Mouse (Mus musculus): ENCODE data around the gene Fndc3b. TPM values are rescaled to one million over a fixed set of nuclear protein-coding genes. Genes with fewer than 3 reads are reported as not detected.

Fndc3b gene
- polyA plus RNA-seq, 1 experiment from 2014 or later, result 8.2 TPM

DNA sequence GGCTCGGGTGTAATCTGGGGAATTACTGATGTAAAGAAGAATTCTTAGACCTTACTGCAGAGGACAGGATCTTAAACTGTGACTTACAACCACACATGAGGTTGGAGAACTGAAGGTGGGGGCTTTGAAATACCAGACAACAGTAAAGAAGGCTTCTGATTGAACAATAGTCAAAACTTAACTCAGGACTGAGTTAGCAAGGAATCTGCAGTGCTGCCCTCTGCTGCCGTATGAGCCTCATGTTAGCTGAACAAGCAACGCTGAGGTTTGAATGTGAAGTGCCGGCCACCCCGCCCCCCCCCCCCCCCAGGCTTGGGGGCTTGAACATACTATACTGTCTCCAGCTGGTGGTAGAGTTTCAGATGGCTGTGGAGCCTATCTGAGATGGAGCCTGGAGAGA lies 194.6 kb downstream of the Fndc3b start:
- no peaks in the 10 kb centered on the region for H3K27me3 ChIP-seq (ENCODE audit: control insufficient read depth, insufficient read depth, low read depth, low read length)
- H3K4me2 ChIP-seq (ENCODE audit: low read length), result no peak overlapping the region
- ATAC-seq, result no peak
- H3K27ac ChIP-seq (ENCODE audit: low read length), result no peak overlapping the region
- no peak overlapping the region for H3K4me3 ChIP-seq (ENCODE audit: low read depth, low read length)
- WGBS, result 49% methylated on average over 5 of the region's 5 CpGs
- H3K4me1 ChIP-seq (ENCODE audit: control insufficient read depth, insufficient read depth, low read length), result no peaks in the 10 kb centered on the region
- no peaks in the 10 kb centered on the region for H3K36me3 ChIP-seq (ENCODE audit: control insufficient read depth, insufficient read depth, low read length)
- no peaks in the 10 kb centered on the region for H3K9me3 ChIP-seq (replicated peaks; ENCODE audit: control insufficient read depth, low read length, poor library complexity, severe bottlenecking)
- no peak overlapping the region for H3K9ac ChIP-seq (ENCODE audit: low read depth, low read length)

DNA sequence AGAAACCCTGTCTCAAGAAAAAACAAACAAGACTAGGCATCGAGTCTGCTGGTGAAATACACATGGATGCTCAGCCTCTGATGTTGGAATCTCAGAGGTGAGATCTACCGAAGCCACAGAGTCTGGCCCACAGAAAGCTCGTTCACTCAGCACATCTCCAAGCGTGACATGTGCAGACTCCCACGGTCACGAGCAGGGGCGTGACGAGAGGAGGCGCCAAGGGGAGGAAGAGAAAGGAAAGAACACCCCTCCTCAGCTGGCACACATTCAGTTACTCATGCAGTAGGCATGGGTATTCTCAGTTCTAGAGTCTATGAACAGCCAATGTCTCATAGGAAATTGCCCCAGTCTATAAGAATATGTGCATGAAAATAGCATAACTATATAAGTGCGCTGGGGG lies 199.3 kb downstream of the Fndc3b start:
- WGBS, result 81% methylated on average over 10 of the region's 10 CpGs
- no peaks in the 10 kb centered on the region for H3K9me3 ChIP-seq (replicated peaks; ENCODE audit: control insufficient read depth, low read length, poor library complexity, severe bottlenecking)

DNA sequence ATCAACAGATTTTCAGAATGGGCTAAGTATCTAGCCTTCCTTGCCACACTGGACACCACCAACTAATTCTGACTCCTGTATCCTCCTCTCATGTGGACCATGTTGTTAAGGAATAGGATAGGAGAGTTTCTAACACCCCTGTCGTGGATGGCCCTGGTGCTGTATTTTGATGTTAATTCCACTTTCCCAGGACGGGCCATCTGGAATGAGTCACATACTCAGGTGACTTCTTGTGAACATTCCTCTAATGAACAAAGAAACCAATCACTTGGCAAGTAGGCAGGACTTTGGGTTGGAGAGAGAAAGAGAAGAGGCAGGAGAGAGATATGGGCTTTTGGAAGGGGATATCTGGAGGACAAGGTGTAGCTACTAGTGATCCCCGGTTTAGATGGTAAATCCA lies 204.2 kb downstream of the Fndc3b start:
- H3K4me1 ChIP-seq (ENCODE audit: control insufficient read depth, insufficient read depth, low read length), result no peaks in the 10 kb centered on the region
- H3K27ac ChIP-seq (ENCODE audit: low read length), result no peak overlapping the region
- no peak overlapping the region for H3K4me2 ChIP-seq (ENCODE audit: low read length)
- no peak overlapping the region for H3K4me3 ChIP-seq (ENCODE audit: low read depth, low read length)
- H3K36me3 ChIP-seq (ENCODE audit: control insufficient read depth, insufficient read depth, low read length), result no peaks in the 10 kb centered on the region
- no peaks in the 10 kb centered on the region for H3K27me3 ChIP-seq (ENCODE audit: control insufficient read depth, insufficient read depth, low read depth, low read length)
- H3K9me3 ChIP-seq (replicated peaks; ENCODE audit: control insufficient read depth, low read length, poor library complexity, severe bottlenecking), result no peaks in the 10 kb centered on the region
- ATAC-seq, result no peak
- 94% methylated on average over 3 of the region's 3 CpGs for WGBS
- no peak overlapping the region for H3K9ac ChIP-seq (ENCODE audit: low read depth, low read length)

More for the DNA sequence above, 199.3 kb downstream of the Fndc3b start:
- Histone ChIP-seq H3K36me3 (ENCODE audit: control insufficient read depth, insufficient read depth, low read length) (no peaks in the 10 kb centered on the region), H3K4me1 (ENCODE audit: control insufficient read depth, insufficient read depth, low read length) (no peaks in the 10 kb centered on the region), H3K4me2 (ENCODE audit: low read length) (no peak overlapping the region), H3K9ac (ENCODE audit: low read depth, low read length) (no peak overlapping the region), H3K4me3 (ENCODE audit: low read depth, low read length) (no peak overlapping the region), H3K27me3 (ENCODE audit: control insufficient read depth, insufficient read depth, low read depth, low read length) (no peaks in the 10 kb centered on the region), H3K27ac (ENCODE audit: low read length) (no peak overlapping the region)
- no peak for ATAC-seq

DNA sequence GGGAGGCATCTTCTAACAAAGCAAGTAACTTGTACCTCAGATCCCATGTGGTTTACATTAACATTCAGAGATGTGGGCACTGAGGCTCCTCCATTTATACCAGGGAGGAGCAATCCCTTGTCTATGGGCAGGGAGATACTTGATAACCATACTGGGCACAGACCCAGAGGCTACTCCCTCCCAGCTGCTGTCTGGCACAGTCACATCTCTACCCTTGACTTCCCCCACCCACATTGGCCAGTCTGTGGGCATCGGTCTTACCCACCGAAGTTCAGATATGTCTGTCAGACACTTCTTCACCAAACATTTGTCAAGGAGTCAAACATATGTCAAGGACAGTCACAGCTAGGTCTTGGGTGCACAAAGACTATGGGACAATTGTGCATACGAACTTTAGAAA lies 205.5 kb downstream of the Fndc3b start:
- H3K9ac ChIP-seq (ENCODE audit: low read depth, low read length), result no peak overlapping the region
- no peak for ATAC-seq
- 94% methylated on average over 3 of the region's 3 CpGs for WGBS
- H3K4me3 ChIP-seq (ENCODE audit: low read depth, low read length), result no peak overlapping the region
- H3K36me3 ChIP-seq (ENCODE audit: control insufficient read depth, insufficient read depth, low read length), result no peaks in the 10 kb centered on the region
- H3K4me1 ChIP-seq (ENCODE audit: control insufficient read depth, insufficient read depth, low read length), result no peaks in the 10 kb centered on the region
- no peaks in the 10 kb centered on the region for H3K27me3 ChIP-seq (ENCODE audit: control insufficient read depth, insufficient read depth, low read depth, low read length)
- H3K27ac ChIP-seq (ENCODE audit: low read length), result no peak overlapping the region
- no peak overlapping the region for H3K4me2 ChIP-seq (ENCODE audit: low read length)
- H3K9me3 ChIP-seq (replicated peaks; ENCODE audit: control insufficient read depth, low read length, poor library complexity, severe bottlenecking), result no peaks in the 10 kb centered on the region

DNA sequence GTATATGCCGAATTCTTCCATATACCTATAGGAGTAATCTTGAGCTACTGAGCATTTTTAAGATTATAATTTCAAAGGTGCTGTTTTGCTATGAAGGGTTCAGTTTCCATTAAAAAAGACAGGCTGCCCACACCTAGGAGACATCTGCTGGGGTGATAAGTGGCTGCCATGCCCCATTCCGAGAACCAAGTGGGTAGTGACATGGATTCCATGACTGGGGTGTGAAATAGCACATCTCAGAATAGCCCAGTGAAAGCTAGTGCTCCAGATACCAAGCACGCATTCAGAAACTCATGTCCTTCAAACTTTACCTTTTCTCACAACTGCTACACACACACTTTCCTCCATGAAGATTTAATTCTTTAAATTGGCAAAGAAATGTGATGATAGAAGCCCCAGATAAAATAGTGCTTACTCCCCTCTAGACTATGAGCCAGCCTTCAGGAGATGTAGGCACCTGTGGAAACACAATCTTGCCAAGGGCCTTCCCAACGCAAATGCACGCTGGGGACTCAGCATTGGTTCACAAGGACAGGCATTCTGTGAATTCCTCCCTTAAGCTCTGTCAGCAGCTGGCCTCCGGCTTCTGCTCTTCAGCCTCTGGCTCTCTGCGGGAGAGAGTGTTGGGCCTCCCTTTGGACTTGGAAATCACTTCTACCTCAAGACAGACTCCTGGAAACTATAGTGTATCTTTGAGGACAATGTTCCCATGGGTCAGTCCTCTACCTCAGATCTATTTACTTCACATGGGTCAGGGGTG lies 207.6 kb downstream of the Fndc3b start:
- Histone ChIP-seq H3K36me3 (ENCODE audit: control insufficient read depth, insufficient read depth, low read length) (0 out of 2 replicates have a peak, but pooled peaks cover 5% of the 10 kb centered on the region), H3K27me3 (ENCODE audit: control insufficient read depth, insufficient read depth, low read depth, low read length) (no peaks in the 10 kb centered on the region), H3K9me3 (replicated peaks; ENCODE audit: control insufficient read depth, low read length, poor library complexity, severe bottlenecking) (peaks cover 6% of the 10 kb centered on the region; the same call in 1 of the 2 replicates), H3K4me2 (ENCODE audit: low read length) (no peak overlapping the region), H3K27ac (ENCODE audit: low read length) (no peak overlapping the region), H3K4me1 (ENCODE audit: control insufficient read depth, insufficient read depth, low read length) (no peaks in the 10 kb centered on the region), H3K4me3 (ENCODE audit: low read depth, low read length) (no peak overlapping the region), H3K9ac (ENCODE audit: low read depth, low read length) (no peak overlapping the region)
- WGBS, result 92% methylated on average over 7 of the region's 7 CpGs
- ATAC-seq, result no peak

DNA sequence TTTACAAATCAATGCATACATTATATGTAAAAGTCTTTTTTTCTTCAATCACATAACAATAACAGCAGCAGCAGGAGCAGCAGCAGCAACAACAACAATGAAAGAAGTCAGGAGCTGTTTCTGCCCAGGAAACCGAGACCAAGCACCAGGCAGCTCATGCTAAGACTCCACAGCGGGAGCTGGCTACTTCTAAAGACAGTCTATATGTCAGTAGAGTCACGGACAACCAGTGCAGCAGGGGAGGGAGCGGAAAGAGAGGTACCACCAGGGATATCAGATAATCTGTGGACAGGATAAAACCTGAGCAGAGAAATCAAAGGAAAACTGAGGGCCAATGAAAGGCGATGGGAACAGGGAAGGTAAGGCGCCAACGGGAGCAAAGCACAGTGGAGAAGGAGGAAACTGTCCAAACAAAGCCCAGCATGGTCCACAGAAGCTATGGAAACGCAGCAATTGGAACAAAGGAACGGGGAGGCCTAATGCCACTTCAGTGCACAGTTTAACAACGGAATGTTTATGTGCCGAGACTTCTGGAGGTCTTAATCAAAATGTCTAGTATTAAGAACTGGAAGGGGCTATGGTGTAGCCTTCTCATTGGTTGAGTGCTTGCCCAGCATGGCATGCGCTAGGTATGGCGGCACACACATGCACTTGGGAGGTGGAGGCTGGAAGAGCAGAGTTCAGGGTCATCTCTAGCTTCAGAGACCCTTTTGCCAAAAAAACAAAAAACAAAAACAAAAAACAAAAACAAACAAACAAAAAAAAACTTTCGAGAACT lies 215.6 kb downstream of the Fndc3b start:
- no peaks in the 10 kb centered on the region for H3K27me3 ChIP-seq (ENCODE audit: control insufficient read depth, insufficient read depth, low read depth, low read length)
- peaks cover 6% of the 10 kb centered on the region; the same call in 1 of the 2 replicates for H3K9me3 ChIP-seq (replicated peaks; ENCODE audit: control insufficient read depth, low read length, poor library complexity, severe bottlenecking)
- H3K36me3 ChIP-seq (ENCODE audit: control insufficient read depth, insufficient read depth, low read length), result 0 out of 2 replicates have a peak, but pooled peaks cover 5% of the 10 kb centered on the region
- H3K27ac ChIP-seq (ENCODE audit: low read length), result peak overlapping the region; percentile 19; the same call in 1 of the 2 replicates
- 26% methylated on average over 14 of the region's 14 CpGs for WGBS
- 0 out of 2 replicates have a peak overlapping the region, but pooled peaks have one; percentile 6 for H3K4me2 ChIP-seq (ENCODE audit: low read length)
- no peak overlapping the region for H3K4me3 ChIP-seq (ENCODE audit: low read depth, low read length)
- no peaks in the 10 kb centered on the region; the same call in 1 of the 2 replicates for H3K4me1 ChIP-seq (ENCODE audit: control insufficient read depth, insufficient read depth, low read length)
- ATAC-seq, result peak; percentile 44; the same call in 1 of the 2 replicates
- H3K9ac ChIP-seq (ENCODE audit: low read depth, low read length), result no peak overlapping the region

DNA sequence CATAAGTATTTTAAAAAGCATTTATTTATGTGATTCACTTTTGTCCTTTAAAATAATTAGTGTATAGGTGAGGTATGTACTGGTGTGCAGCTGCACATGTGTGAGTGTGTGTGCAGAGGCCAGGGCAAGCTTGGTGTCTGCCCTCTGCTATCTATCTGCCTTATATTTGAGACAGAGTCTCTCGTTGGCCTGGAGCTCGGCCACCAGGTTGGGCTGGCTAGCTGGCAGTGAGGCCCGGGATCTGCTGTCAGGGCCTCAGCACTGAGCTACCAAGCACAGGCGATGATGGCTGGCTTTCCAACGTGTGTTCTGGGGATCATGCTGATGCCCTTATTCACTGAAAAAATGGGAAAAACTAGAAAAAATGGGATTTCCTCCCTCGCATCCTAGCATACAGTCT lies 216.4 kb downstream of the Fndc3b start:
- ATAC-seq, result no peak
- H3K4me3 ChIP-seq (ENCODE audit: low read depth, low read length), result no peak overlapping the region

DNA sequence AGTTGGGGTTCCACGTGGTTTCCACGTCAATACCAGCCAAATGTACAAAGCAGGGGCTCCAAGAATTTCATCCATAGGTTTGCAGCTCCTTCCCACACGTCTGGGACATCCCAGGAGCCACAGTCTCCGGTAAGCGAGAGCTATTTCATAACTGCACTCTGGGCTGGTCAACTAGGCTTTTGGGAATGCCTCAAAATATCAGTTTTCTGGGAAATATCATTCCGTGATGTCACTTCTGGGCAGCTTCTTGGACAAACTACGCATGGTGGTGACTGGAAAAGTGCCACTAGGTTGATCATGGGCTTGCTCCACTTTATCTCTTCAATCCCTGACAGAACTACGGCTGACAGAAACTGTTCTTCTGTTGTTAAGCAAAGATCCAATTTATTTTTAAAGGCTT lies 217.0 kb downstream of the Fndc3b start:
- Histone ChIP-seq H3K36me3 (ENCODE audit: control insufficient read depth, insufficient read depth, low read length) (0 out of 2 replicates have a peak, but pooled peaks cover 2% of the 10 kb centered on the region), H3K4me1 (ENCODE audit: control insufficient read depth, insufficient read depth, low read length) (no peaks in the 10 kb centered on the region; the same call in 1 of the 2 replicates), H3K4me2 (ENCODE audit: low read length) (no peak overlapping the region), H3K9me3 (replicated peaks; ENCODE audit: control insufficient read depth, low read length, poor library complexity, severe bottlenecking) (no peaks in the 10 kb centered on the region), H3K27me3 (ENCODE audit: control insufficient read depth, insufficient read depth, low read depth, low read length) (no peaks in the 10 kb centered on the region), H3K4me3 (ENCODE audit: low read depth, low read length) (no peak overlapping the region), H3K27ac (ENCODE audit: low read length) (no peak overlapping the region), H3K9ac (ENCODE audit: low read depth, low read length) (no peak overlapping the region)
- WGBS, result 94% methylated on average over 8 of the region's 8 CpGs
- ATAC-seq, result no peak

More for the DNA sequence above, 216.4 kb downstream of the Fndc3b start:
- Histone ChIP-seq H3K9me3 (replicated peaks; ENCODE audit: control insufficient read depth, low read length, poor library complexity, severe bottlenecking) (0 out of 2 replicates have a peak, but pooled peaks cover 1% of the 10 kb centered on the region), H3K4me1 (ENCODE audit: control insufficient read depth, insufficient read depth, low read length) (no peaks in the 10 kb centered on the region; the same call in 1 of the 2 replicates), H3K27ac (ENCODE audit: low read length) (no peak overlapping the region), H3K9ac (ENCODE audit: low read depth, low read length) (no peak overlapping the region), H3K27me3 (ENCODE audit: control insufficient read depth, insufficient read depth, low read depth, low read length) (no peaks in the 10 kb centered on the region), H3K4me2 (ENCODE audit: low read length) (no peak overlapping the region), H3K36me3 (ENCODE audit: control insufficient read depth, insufficient read depth, low read length) (0 out of 2 replicates have a peak, but pooled peaks cover 2% of the 10 kb centered on the region)
- WGBS, result 64% methylated on average over 6 of the region's 6 CpGs

DNA sequence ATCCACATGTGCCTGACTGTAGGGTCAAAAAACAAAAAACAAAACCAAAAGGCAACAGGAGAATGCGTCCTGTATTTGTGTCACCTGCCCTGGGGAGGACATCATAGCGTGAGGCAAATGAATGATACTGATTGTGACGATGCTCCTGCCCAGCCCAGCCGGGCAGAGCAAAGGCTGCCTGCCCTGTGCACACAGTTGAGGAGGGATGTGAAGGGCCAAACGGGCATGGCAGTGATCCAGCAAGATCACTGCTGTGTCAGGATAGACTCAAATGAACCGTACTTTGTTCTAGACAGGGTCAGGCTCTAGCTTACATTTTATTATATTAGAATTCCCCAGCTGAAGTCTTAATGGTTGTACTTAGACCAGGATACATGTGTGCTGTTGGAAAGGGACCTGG lies 219.3 kb downstream of the Fndc3b start:
- no peak overlapping the region for H3K9ac ChIP-seq (ENCODE audit: low read depth, low read length)
- H3K4me2 ChIP-seq (ENCODE audit: low read length), result no peak overlapping the region
- ATAC-seq, result no peak
- H3K9me3 ChIP-seq (replicated peaks; ENCODE audit: control insufficient read depth, low read length, poor library complexity, severe bottlenecking), result no peaks in the 10 kb centered on the region
- no peaks in the 10 kb centered on the region for H3K36me3 ChIP-seq (ENCODE audit: control insufficient read depth, insufficient read depth, low read length)
- 78% methylated on average over 6 of the region's 6 CpGs for WGBS
- H3K4me3 ChIP-seq (ENCODE audit: low read depth, low read length), result no peak overlapping the region
- H3K27ac ChIP-seq (ENCODE audit: low read length), result no peak overlapping the region
- no peaks in the 10 kb centered on the region; the same call in 1 of the 2 replicates for H3K4me1 ChIP-seq (ENCODE audit: control insufficient read depth, insufficient read depth, low read length)
- no peaks in the 10 kb centered on the region for H3K27me3 ChIP-seq (ENCODE audit: control insufficient read depth, insufficient read depth, low read depth, low read length)
